Comparison of ENCODE assay signal across 17 mouse cellular contexts in genomic region chr3:116943422-116943821, GRCm38 (mm10). TPM values are rescaled to one million over a fixed set of nuclear protein-coding genes. Genes with fewer than 3 reads are reported as not detected.
A peak's percentile ranks its signal among the peaks of the same experiment; 100 is the strongest.
DNase-seq lines count a peak whose midpoint lies in the region; ATAC-seq and TF ChIP-seq lines count a peak whose summit lies in the region.
"Had no signal": no experiment of that assay in that cellular context is flagged by ENCODE, and none has a peak within 500 bp of the region (broad histone marks: within the 10 kb centered on the region; RNA-seq: fewer than 3 reads in every experiment).

No protein-coding gene starts in this region.

- no peak overlapping the region for H3K4me3 ChIP-seq in heart, embryonic 16.5 days (ENCODE audit: low read length)
- no peak overlapping the region for H3K4me3 ChIP-seq in forebrain, postnatal 0 days (ENCODE audit: low read depth, low read length)
- H3K4me3 ChIP-seq: forebrain, embryonic 12.5 days; liver, embryonic 12.5 days; stomach, embryonic 15.5 days had no signal

- H3K4me2 ChIP-seq in heart, embryonic 16.5 days (ENCODE audit: low read depth, low read length), result no peak overlapping the region; the same call in 1 of the 2 replicates
- H3K4me2 ChIP-seq in forebrain, postnatal 0 days (ENCODE audit: low read depth), result no peak overlapping the region
- H3K4me2 ChIP-seq: forebrain, embryonic 12.5 days; liver, embryonic 12.5 days; stomach, embryonic 15.5 days had no signal

- H3K4me1 ChIP-seq in heart, embryonic 16.5 days (ENCODE audit: control insufficient read depth, insufficient read depth, low read length), result peaks cover 28% of the 10 kb centered on the region
- no peaks in the 10 kb centered on the region for H3K4me1 ChIP-seq in forebrain, postnatal 0 days (ENCODE audit: insufficient read depth)
- H3K4me1 ChIP-seq: liver, embryonic 12.5 days; stomach, embryonic 15.5 days had no signal

- TF ChIP-seq CTCF in forebrain, postnatal 0 days (IDR thresholded peaks at IDR 0.05; ENCODE audit: low read depth), result no peak

- peaks cover 3% of the 10 kb centered on the region; the same call in 1 of the 2 replicates for H3K36me3 ChIP-seq in heart, embryonic 16.5 days (ENCODE audit: control insufficient read depth, insufficient read depth)
- 0 out of 2 replicates have a peak, but pooled peaks cover 4% of the 10 kb centered on the region for H3K36me3 ChIP-seq in forebrain, postnatal 0 days (ENCODE audit: insufficient read depth)
- H3K36me3 ChIP-seq: forebrain, embryonic 12.5 days; liver, embryonic 12.5 days; stomach, embryonic 15.5 days had no signal

- peak; percentile 89 for ATAC-seq in heart, embryonic 16.5 days (replicated peaks; ENCODE audit: extremely low read depth, insufficient read depth, low FRiP score)
- ATAC-seq in forebrain, postnatal 0 days, result no peak
- ATAC-seq: hindbrain, postnatal 0 days; liver, embryonic 12.5 days had no signal

- no peak overlapping the region for H3K9ac ChIP-seq in heart, embryonic 16.5 days (ENCODE audit: low read length)
- no peak overlapping the region for H3K9ac ChIP-seq in forebrain, postnatal 0 days
- H3K9ac ChIP-seq: forebrain, embryonic 12.5 days; liver, embryonic 12.5 days; stomach, embryonic 15.5 days had no signal

- no peaks in the 10 kb centered on the region for H3K27me3 ChIP-seq in heart, embryonic 16.5 days (ENCODE audit: control insufficient read depth, insufficient read depth, low read length)
- no peaks in the 10 kb centered on the region for H3K27me3 ChIP-seq in forebrain, postnatal 0 days (ENCODE audit: insufficient read depth, low read length)
- H3K27me3 ChIP-seq: forebrain, embryonic 12.5 days; liver, embryonic 12.5 days; stomach, embryonic 15.5 days had no signal

- 32% methylated on average over 4 of the region's 4 CpGs for WGBS in heart, embryonic 16.5 days
- WGBS in forebrain, postnatal 0 days, result 68% methylated on average over 4 of the region's 4 CpGs

- DNase-seq in layer of hippocampus, adult 11-12 months (ENCODE audit: low spot score), result peak; percentile 31
- DNase-seq in layer of hippocampus, postnatal 14 days (ENCODE audit: low spot score in 2 of 2), result no peak
- peak; percentile 32 to 44 for DNase-seq in right cerebral cortex, adult 2 months (ENCODE audit: low spot score in 2 of 2)
- no peak for DNase-seq in right cerebral cortex, postnatal 10 days (ENCODE audit: low spot score in 2 of 2)
- no peak for DNase-seq in kidney, adult 8-10 months
- DNase-seq in forebrain, postnatal 0 days, result no peak
- DNase-seq: gastrocnemius, postnatal 25 days had no signal

- H3K27ac ChIP-seq in heart, embryonic 16.5 days (ENCODE audit: low read length), result peak overlapping the region; percentile 80
- H3K27ac ChIP-seq in forebrain, postnatal 0 days (ENCODE audit: low read depth, low read length), result no peak overlapping the region
- H3K27ac ChIP-seq: forebrain, embryonic 12.5 days; hindbrain, postnatal 0 days; liver, embryonic 12.5 days; stomach, embryonic 15.5 days had no signal

- 0 out of 2 replicates have a peak, but pooled peaks cover 3% of the 10 kb centered on the region for H3K9me3 ChIP-seq in heart, embryonic 16.5 days (replicated peaks; ENCODE audit: control insufficient read depth, low read length)
- no peaks in the 10 kb centered on the region for H3K9me3 ChIP-seq in forebrain, postnatal 0 days (ENCODE audit: low read length)
- H3K9me3 ChIP-seq: forebrain, embryonic 12.5 days; liver, embryonic 12.5 days; stomach, embryonic 15.5 days had no signal

RNA-seq across cellular contexts. Expression of gene 4930455H04Rik, which starts 24.6 kb away (rescaled TPM):
- total RNA-seq in layer of hippocampus, postnatal 14 days (2021), result not detected
- polyA plus RNA-seq in heart, embryonic 16.5 days (2015; fragmentation: Nextera tagmentation; extraction: Ambion mirVana), result 0.14 TPM in 1 of 2 replicates, not detected in the other
- total RNA-seq in forebrain, postnatal 0 days (2014; rRNA removed), result not detected in 2 replicates
- not detected in 2 replicates for polyA plus RNA-seq in forebrain, postnatal 0 days (2015; fragmentation: Nextera tagmentation; extraction: Ambion mirVana)
- total RNA-seq: common myeloid progenitor, adult 5-6 weeks; gastrocnemius, postnatal 25 days; hindbrain, postnatal 0 days; megakaryocyte progenitor cell, adult 5-6 weeks had no signal
- polyA plus RNA-seq: embryonic facial prominence, embryonic 14.5 days; forebrain, embryonic 12.5 days; hindbrain, postnatal 0 days; kidney, embryonic 14.5 days; liver, embryonic 12.5 days; neural tube, embryonic 14.5 days; stomach, embryonic 15.5 days had no signal

RNA-seq across cellular contexts. Expression of gene Palmd, which starts 25.4 kb away (rescaled TPM):
- total RNA-seq in layer of hippocampus, postnatal 14 days (2021), result 10 to 100 TPM; 34.8 to 40.3 TPM
- 16.3 and 19.8 TPM in 2 replicates for polyA plus RNA-seq in heart, embryonic 16.5 days (2015; fragmentation: Nextera tagmentation; extraction: Ambion mirVana)
- total RNA-seq in forebrain, postnatal 0 days (2014; rRNA removed), result 6.3 and 6.9 TPM in 2 replicates
- polyA plus RNA-seq in forebrain, postnatal 0 days (2015; fragmentation: Nextera tagmentation; extraction: Ambion mirVana), result 8.8 and 11.7 TPM in 2 replicates
- total RNA-seq: common myeloid progenitor, adult 5-6 weeks; megakaryocyte progenitor cell, adult 5-6 weeks had no signal

Comparison
In these comparisons a context has a peak if more than half of its experiments do, and no peak if none do; other contexts are left out.
1. DNase-seq: peak in layer of hippocampus, adult 11-12 months (single experiment) and right cerebral cortex, adult 2 months (2 of 2); none in layer of hippocampus, postnatal 14 days (0 of 2), right cerebral cortex, postnatal 10 days (0 of 2), kidney, adult 8-10 months (0 of 2) and forebrain, postnatal 0 days (single experiment).